Mouse (Mus musculus) cerebellum, adult 2 months (tissue): ENCODE measurements at regions not wholly inside any gene's neighbourhood (a gene's known extent, or its start where the extent isn't known, plus 50 kb on each side); places are given as distances from the start of the nearest gene placed in this dataset.

ENCODE experiments used
- CTCF ChIP-seq: fragments of 200-500 bp; IDR thresholded peaks from 2 replicates; pipeline ENCODE4 v1.5.1; 2011; ENCODE audit warnings: low read depth, mild to moderate bottlenecking, control low read depth, low read length, moderate library complexity, borderline replicate concordance; ENCODE audit not compliant: insufficient read depth
- POLR2A ChIP-seq: fragments of 200-500 bp; IDR thresholded peaks from 2 replicates; pipeline ENCODE4 v1.6.1; 2011; ENCODE audit warnings: low read length, control low read depth, borderline replicate concordance; ENCODE audit not compliant: insufficient read depth

DNA sequence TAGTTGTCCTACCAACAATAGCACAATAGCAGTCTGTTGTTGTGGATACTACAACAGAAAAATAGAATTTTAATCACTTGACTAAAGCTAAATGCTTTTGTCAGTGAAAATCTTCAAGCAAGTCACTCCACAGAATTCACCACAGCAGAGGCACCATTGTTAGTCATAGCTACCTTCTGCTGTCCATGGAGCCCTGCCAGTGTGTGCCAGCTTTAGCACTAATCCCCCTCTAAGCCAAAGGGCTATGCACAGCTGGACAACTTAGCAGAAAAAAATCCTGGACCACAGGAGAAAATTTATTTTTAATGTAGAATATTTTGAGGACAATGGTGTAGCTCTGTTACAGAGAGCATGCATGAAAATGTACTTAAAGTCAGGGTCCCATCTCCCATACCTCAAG is 820.5 kb upstream of the Chrm3 start:
- no peak for TF ChIP-seq CTCF
- TF ChIP-seq POLR2A = no peak
